Mouse (Mus musculus) G1E (cell line): Measurements from ENCODE around the gene B3gnt8.

Source experiments
- CTCF ChIP-seq: IDR thresholded peaks from 2 replicates; pipeline ENCODE4 v1.5.1; 2012; ENCODE audit warnings: low read depth, low read length, inconsistent platforms, mixed read lengths
- GATA1 ChIP-seq: IDR thresholded peaks from 2 replicates; pipeline ENCODE4 v1.6.1; 2012; ENCODE audit warnings: borderline replicate concordance, low read length, inconsistent platforms, mixed read lengths
- GATA2 ChIP-seq: IDR thresholded peaks from 2 replicates; pipeline ENCODE4 v1.6.1; 2012; ENCODE audit warnings: low read depth, low read length, inconsistent platforms, borderline replicate concordance
- POLR2AphosphoS5 ChIP-seq: IDR thresholded peaks from 2 replicates; pipeline ENCODE4 v1.6.1; 2012; ENCODE audit warnings: low read depth, low read length, inconsistent platforms; ENCODE audit not compliant: insufficient replicate concordance
- TAL1 ChIP-seq: conservative IDR thresholded peaks from 2 replicates; pipeline ENCODE4 v1.6.1; 2012; ENCODE audit warnings: low read depth, low read length, inconsistent platforms, mixed read lengths

GRCm38 (mm10) chr7:25620751-25621150 is 5.7 kb upstream of the B3gnt8 start:
- no peak for TF ChIP-seq TAL1
- no peak for TF ChIP-seq CTCF
- no peak for TF ChIP-seq GATA1
- no peak for TF ChIP-seq POLR2AphosphoS5
- no peak for TF ChIP-seq GATA2
